Mouse (Mus musculus): ENCODE measurements around the gene 2410004P03Rik.
A peak's percentile ranks its signal among the peaks of the same experiment; 100 is the strongest.
"Not testable (repeated sequence)": the region's sequence is repeated elsewhere in the genome, so short reads cannot be mapped to it uniquely, and the experiment has no call there.

2410004P03Rik gene

GRCm38 (mm10) chr12:17011100-17011870, at the start of gene 2410004P03Rik:
2410004P03Rik (minus strand) TSS chr12:17011727.
- DNase-seq: peak; percentile 57

DNA sequence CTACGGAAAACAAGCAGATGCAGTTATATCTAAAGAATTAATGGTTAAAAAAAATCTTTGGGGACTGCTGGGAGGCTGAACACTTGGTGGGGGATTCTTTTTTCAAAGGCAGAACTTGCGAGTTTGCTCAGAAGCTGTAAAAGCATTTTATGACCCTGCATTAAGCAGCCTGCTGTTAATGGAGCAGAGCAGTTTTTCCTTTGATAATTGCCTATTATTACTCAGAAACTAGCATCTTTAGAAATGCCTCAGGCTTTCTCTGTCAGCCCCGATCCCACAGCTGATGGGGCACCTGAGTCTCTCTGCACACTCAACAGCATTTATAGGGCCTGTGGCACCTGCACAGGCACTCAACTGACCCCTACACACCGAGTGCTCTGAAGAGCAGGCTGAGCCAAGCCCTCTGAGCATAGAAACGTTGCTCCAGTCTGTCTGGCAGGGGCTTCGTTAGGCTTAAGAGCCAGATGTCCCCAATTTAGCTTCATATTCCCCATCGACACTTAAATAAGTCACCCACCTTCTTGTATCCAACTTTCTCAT, 49.7 kb upstream of the 2410004P03Rik start:
- DNase-seq: no peak

DNA sequence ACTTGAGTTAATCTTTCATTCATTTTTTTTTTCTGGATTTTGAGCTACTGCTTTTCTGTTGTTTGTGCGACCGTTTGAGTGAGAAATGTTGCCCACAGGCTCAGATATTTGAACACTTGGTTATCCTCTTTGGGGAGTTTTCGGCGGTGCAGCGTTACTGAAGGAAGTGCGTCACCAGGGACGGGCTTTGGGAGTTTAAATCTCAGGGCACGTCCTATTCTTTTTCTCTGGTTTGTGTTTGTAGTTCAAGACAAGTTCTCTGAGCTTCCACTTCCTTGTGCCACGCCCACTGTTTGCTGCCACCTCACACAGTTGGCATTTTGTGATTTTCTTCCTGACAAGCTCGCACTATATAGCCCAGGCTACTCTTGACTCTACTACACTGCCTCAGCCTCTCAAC, 47.0 kb upstream of the 2410004P03Rik start:
- no peak for DNase-seq

DNA sequence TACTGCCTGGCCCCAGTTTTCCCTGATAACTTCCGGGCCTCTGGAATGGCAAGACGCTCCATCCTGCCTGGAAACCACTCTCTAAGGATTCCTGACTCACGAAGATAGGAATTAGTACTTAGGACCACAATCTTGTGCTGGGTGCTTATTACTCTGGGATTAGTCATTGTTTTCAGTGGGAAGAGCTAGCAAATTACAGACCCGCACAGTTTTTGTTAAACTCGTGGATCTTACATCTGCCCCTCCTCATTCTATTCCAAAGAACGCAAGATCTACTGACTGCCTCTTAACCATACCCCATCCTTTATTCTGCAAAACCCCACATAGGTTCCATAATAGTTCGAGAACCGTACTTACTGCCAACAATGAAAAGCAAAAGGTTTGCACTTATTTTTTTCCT, 45.6 kb upstream of the 2410004P03Rik start:
- no peak for DNase-seq

DNA sequence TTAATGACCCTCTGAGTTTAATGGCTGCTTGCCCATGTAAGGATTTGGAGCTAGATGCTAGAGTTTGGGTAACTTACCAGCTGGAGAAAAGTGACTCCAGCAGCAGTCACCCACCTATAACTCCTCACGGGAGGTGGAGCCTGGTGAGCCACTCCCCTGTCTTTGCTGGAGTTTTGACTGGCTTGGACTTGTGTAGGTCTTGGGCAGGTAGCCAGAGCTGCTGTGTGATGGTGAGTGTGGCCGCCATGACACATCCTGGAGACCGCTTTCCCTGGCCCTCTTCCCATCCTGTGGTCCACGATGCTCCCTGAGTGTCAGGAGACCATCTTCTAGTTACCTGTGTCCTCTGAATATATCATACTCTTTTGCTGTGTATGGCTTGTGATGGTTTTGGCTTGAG, 44.2 kb upstream of the 2410004P03Rik start:
- DNase-seq: no peak

- no peak for DNase-seq
Observed at GRCm38 (mm10) chr12:17054691-17055090, 43.2 kb upstream of the 2410004P03Rik start.

DNA sequence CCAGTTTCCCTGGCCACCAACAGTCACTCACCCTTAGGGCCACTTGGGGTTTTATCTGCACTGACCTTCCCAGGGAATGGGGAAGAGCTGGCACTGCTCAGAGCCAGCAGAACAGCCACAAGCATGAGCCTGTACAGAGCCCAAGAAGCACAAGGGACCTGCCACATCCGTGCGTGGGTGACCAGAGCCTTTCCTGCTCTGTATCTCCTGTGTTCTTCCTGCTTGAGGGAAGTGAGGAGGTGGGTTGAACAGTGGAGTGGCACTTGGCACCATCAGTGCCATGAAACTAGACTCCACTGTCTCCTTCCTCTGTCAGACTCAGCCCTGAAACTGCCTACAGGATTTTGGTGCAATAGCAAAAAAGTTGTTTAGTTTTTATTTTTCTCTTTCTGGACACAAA, 41.1 kb upstream of the 2410004P03Rik start:
- DNase-seq: no peak

- DNase-seq: no peak
Observed at GRCm38 (mm10) chr12:17051057-17051456, 39.5 kb upstream of the 2410004P03Rik start.

DNA sequence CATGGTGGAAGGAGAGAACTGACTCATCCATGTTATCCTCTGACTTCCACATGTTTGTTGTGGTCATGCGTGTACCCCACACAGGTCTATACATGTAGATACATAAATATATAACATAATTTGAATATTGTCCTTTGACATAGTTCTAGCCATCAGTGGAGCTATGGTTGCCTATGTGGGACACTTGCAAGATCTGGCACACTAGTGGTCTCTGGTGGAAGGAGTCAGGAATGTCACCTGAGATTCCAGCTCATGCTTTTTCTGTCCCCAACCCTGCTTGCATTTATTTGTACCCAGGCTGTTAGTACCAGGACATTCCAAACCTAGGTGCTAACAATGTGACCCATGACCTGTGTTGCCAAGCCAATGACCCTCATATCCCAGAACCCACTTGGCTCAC, 38.3 kb upstream of the 2410004P03Rik start:
- DNase-seq: no peak

- no peak for DNase-seq
Observed at GRCm38 (mm10) chr12:17048979-17049612, 37.6 kb upstream of the 2410004P03Rik start.

DNA sequence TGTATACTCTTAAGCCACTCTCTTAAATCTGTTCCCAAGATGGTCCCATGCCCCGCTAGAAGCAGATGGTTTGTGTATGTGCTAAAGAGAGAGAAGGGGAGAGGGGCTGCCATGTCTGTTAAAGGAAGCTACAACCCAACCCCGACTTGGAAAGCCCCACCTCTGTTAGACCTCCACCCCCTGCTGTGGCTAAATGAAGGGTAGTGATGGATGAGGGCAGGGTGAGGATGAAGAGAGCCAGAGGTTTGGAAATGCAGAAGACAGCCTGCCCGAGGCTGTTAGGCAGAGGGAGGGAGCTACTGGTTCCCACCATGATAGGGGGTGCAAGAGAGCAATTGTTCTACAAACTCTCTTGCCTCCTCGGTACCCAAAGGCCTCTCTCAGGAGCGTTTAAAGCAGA, 31.8 kb upstream of the 2410004P03Rik start:
- no peak for DNase-seq

DNA sequence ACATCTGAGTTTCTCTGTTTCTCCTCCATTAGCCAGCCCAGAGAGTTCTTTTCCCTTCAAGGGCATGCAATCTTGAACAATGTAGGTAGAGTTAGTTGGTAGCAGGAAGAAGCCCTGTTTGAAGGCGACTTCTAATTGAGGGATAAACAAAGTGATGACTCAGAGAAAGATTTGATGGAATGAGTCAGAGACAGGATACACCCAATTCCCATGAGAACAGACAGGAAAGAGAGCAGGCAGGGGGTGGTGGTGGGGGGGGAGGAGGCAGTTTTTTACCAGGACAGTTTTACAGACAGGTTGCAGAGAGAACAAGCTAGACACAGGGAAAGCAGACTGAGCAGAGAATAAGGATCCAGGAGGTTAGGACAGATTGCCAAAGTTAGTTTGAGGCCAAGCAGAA, 29.0 kb upstream of the 2410004P03Rik start:
- DNase-seq: no peak

- DNase-seq: no peak
Observed at GRCm38 (mm10) chr12:17039415-17039814, 27.9 kb upstream of the 2410004P03Rik start.

DNA sequence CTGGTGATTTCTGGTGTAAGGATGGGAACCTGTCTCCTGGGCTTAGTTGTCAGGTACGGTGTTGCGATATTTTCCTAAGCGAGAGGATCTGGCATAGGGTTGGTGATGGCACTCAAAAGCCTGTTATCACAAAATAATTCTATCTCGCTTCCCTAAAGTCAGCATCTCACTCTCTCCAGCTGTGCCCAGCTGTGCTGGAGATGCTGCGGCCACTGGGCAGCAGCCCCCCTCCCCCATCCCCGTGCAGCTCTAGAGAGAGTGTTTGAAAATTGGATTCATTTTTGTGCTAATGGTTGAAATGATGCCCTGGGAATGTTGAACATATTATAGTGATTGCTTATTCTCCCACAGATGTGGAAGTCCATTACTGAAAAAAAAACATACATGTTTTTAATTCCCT, 26.7 kb upstream of the 2410004P03Rik start:
- no peak for DNase-seq

GRCm38 (mm10) chr12:17037053-17037610, 25.6 kb upstream of the 2410004P03Rik start:
- DNase-seq: peak; percentile 62

GRCm38 (mm10) chr12:17036532-17036931, 25.0 kb upstream of the 2410004P03Rik start:
- no peak for DNase-seq

- no peak for DNase-seq
Observed at GRCm38 (mm10) chr12:17035128-17035527, 23.6 kb upstream of the 2410004P03Rik start.

DNA sequence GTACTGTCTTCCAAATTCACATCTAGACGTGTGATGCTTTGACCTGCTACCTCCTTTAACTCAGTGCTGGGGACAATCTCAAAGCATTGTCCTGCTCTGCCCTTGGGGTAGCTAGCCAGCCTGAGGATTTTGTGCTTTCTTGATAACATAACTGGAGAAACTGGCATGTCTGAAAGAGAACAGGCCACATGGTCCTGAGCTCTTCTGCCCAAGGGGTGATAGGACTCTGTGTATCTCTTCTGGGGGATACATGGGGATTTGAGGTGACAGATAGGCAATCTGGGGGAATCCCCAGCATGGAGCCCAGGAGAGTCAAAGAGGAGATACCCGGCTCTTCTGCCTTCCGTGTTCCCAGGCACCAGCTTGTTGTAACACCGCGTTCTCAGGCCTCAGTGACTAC, 23.1 kb upstream of the 2410004P03Rik start:
- DNase-seq: no peak

- DNase-seq: peak; percentile 38
Observed at GRCm38 (mm10) chr12:17033464-17033841, 21.9 kb upstream of the 2410004P03Rik start.

DNA sequence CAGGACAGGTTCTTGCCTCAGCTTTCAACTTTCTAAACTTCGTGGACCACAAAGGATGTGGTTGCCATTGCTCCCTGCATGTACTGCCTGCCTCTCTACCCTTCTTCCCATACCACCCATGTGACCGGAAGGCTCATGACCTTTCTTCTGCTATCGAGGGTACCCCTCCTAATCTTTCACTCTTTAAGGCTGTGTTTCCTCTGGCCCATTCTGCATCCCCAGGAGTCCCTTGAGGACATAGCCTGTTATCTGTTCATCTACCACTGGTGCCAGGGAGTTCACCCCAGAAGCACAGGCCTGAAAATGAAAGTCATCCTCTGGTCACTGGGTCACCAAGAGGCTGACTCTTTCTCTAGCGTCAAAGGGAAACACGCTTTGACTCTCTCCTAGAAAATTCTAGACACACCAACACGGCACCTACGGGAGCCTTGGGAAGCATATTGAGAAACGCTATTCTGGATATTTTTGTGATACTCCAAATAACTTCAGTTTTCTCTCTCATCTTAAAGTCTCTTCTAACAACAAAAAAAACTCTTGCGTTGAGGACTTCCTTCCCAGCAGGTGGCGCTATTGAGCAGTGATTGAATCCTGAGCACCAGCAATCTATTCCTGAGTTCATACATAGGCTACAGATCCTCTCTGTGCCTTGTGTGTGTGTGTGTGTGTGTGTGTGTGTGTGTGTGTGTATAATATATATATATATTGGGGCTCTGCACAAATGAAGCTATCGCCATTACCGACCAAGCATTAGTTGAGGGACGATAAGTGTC, 21.4 kb upstream of the 2410004P03Rik start:
- DNase-seq: peak; percentile 73

DNA sequence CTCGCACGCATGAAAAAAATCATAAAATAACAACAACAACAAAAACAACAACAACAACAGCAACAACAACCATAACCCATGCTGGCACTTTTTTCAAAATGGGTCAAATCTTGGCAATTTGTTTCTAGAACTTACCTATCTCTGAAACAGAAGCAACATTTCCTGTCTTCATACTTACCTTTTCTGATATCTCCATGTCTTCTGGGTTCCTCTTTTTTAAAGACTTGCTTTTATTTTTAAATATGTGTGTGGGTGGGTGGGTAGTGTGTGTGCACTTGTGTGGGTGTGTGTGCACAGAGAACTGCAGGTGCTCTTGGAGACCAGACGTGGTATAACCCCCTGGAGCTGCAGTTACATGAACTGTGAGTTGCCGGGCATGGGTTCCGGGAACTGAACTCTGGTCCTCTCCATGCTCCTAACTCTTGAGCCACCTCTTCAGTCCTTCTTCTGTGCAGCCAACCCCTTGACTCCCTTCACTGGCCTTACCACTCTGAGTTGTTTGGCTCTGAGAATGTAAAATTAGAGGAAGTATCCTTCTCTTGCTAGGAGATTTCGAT, 13.1 kb upstream of the 2410004P03Rik start:
- DNase-seq: no peak

DNA sequence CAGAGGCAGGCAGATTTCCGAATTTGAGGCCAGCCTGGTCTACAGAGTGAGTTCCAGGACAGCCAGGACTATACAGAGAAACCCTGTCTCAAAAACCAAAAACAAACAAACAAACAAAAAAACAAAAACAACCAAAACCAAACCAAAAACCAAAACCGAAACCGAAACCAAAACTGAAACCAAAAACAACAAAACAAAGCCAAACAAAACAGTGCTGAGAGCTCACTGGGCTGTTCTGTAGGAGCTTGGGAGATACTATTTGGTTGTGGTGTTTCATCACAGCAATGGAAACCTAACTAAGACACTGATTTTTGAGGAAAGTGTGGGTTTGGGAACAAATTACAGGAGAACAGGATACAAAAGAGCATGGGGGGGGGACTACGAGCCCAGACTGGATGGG, 10.6 kb upstream of the 2410004P03Rik start:
- DNase-seq: no peak

DNA sequence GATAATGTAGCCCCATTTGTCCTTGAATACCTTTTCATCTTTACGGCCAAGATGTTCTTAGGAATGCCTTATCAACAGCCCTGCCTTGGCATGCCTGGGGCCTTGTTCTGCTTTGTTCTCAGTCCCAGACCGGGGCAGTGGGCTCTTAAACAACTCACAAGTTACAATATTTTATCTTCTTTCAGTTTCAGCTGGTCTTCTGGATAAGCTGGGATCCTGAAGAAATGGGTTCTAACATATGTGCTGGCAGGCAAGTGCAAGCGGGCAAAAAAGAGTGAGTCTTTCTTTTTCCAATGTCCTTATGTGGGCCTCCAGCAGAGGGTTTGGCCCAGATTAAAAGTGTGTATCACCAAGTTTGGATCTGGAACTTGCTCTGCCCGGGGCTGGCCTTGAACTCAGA, 9.6 kb upstream of the 2410004P03Rik start:
- not testable (repeated sequence) for DNase-seq
